Mouse (Mus musculus) spleen, adult 2 months (tissue): ENCODE results near the gene Slc35b4. TPM values are rescaled to one million over a fixed set of nuclear protein-coding genes. Genes with fewer than 3 reads are reported as not detected.

Experiments
- DNase-seq, 2 experiments: peaks; one replicate each; pipeline versions ENCODE4 v3.0.0 to v3.0.0-alpha.2; 2012 to 2021; ENCODE audit warnings: low spot score in 2 of 2, low read depth in 1 of 2
- H3K27ac ChIP-seq: fragments of 200-500 bp; 2 replicates; pipeline ENCODE4 v1.5.1; 2012; ENCODE audit warnings: low read length, inconsistent platforms; ENCODE audit not compliant: insufficient read depth
- H3K27me3 ChIP-seq: fragments of 200-500 bp; 2 replicates; pipeline ENCODE4 v1.6.1; 2012; ENCODE audit warnings: mild to moderate bottlenecking, moderate library complexity, low read length, inconsistent platforms; ENCODE audit not compliant: control insufficient read depth, insufficient read depth
- H3K36me3 ChIP-seq: fragments of 200-500 bp; 2 replicates; pipeline ENCODE4 v1.6.1; 2012; ENCODE audit warnings: mild to moderate bottlenecking, low read length, inconsistent platforms; ENCODE audit not compliant: control insufficient read depth, insufficient read depth
- H3K4me1 ChIP-seq: fragments of 200-500 bp; 2 replicates; pipeline ENCODE4 v1.6.1; 2011; ENCODE audit warnings: inconsistent platforms; ENCODE audit not compliant: control insufficient read depth, insufficient read depth, insufficient read length
- H3K4me3 ChIP-seq: fragments of 200-500 bp; 2 replicates; pipeline ENCODE4 v1.5.1; 2011; ENCODE audit warnings: mild to moderate bottlenecking, inconsistent platforms; ENCODE audit not compliant: insufficient read depth, insufficient read length; ENCODE audit errors: extremely low read depth
- CTCF ChIP-seq: fragments of 200-500 bp; IDR thresholded peaks from 2 replicates; pipeline ENCODE4 v1.5.1; 2011; ENCODE audit warnings: mild to moderate bottlenecking, inconsistent platforms; ENCODE audit not compliant: insufficient read depth, insufficient read length, insufficient replicate concordance; ENCODE audit errors: extremely low read depth
- POLR2A ChIP-seq: fragments of 200-500 bp; IDR thresholded peaks from 2 replicates; pipeline ENCODE4 v1.6.1; 2011; ENCODE audit warnings: low read depth, low read length, inconsistent platforms
- WGBS: fragments of 180-500 bp; shearing (Covaris S2); methylation state at CpG from one replicate; pipeline ENCODE4 v1.1.7; 2018; 5-methylcytosine and 5-hydroxymethylcytosine counted together
- polyA plus RNA-seq: library from polyadenylated mRNA; depleted of rRNA; stranded (reverse); fragments of >200 nt; gene quantifications from 2 replicates; pipeline ENCODE4 v1.2.3, GENCODE M21; 2012; rRNA removed

Slc35b4 gene
- polyA plus RNA-seq, 1 experiment: 11.5 TPM

GRCm38 (mm10) chr6:34132391-34132790 is 44.5 kb downstream of the Slc35b4 start:
- 94% methylated on average over 9 of the region's 9 CpGs for WGBS
- DNase-seq: no peak
- TF ChIP-seq CTCF: no peak
- TF ChIP-seq POLR2A: no peak

GRCm38 (mm10) chr6:34129261-34129660 is 47.6 kb downstream of the Slc35b4 start:
- H3K36me3 ChIP-seq: no peaks in the 10 kb centered on the region
- 31% methylated on average over 2 of the region's 2 CpGs for WGBS
- no peak overlapping the region for H3K27ac ChIP-seq
- no peak for DNase-seq
- TF ChIP-seq POLR2A (no peak), CTCF (no peak)
- H3K27me3 ChIP-seq: no peaks in the 10 kb centered on the region
- H3K4me3 ChIP-seq: no peak overlapping the region
- H3K4me1 ChIP-seq: no peaks in the 10 kb centered on the region

More at GRCm38 (mm10) chr6:34132391-34132790, 44.5 kb downstream of the Slc35b4 start:
- no peak overlapping the region for H3K4me3 ChIP-seq
- H3K36me3 ChIP-seq: no peaks in the 10 kb centered on the region
- no peaks in the 10 kb centered on the region for H3K4me1 ChIP-seq
- no peaks in the 10 kb centered on the region for H3K27me3 ChIP-seq
- no peak overlapping the region for H3K27ac ChIP-seq

- 63% methylated on average over 2 of the region's 2 CpGs for WGBS
- Histone ChIP-seq H3K4me3 (no peak overlapping the region), H3K4me1 (no peaks in the 10 kb centered on the region), H3K36me3 (no peaks in the 10 kb centered on the region), H3K27me3 (no peaks in the 10 kb centered on the region), H3K27ac (no peak overlapping the region)
- no peak for DNase-seq
- no peak for TF ChIP-seq POLR2A
- TF ChIP-seq CTCF: no peak
Observed at GRCm38 (mm10) chr6:34124401-34124800, 52.5 kb downstream of the Slc35b4 start.

- Histone ChIP-seq H3K4me1 (no peaks in the 10 kb centered on the region), H3K27ac (no peak overlapping the region), H3K27me3 (no peaks in the 10 kb centered on the region), H3K36me3 (no peaks in the 10 kb centered on the region), H3K4me3 (no peak overlapping the region)
- 94% methylated on average over 7 of the region's 7 CpGs for WGBS
- no peak for DNase-seq
- TF ChIP-seq CTCF (no peak), POLR2A (no peak)
Observed at GRCm38 (mm10) chr6:34116838-34117478, 60.0 kb downstream of the Slc35b4 start.

GRCm38 (mm10) chr6:34111406-34111805 is 65.5 kb downstream of the Slc35b4 start:
- DNase-seq: no peak
- Histone ChIP-seq H3K27me3 (no peaks in the 10 kb centered on the region), H3K27ac (no peak overlapping the region), H3K4me3 (no peak overlapping the region), H3K4me1 (no peaks in the 10 kb centered on the region), H3K36me3 (no peaks in the 10 kb centered on the region)
- TF ChIP-seq CTCF (no peak), POLR2A (no peak)
- 86% methylated on average over 6 of the region's 6 CpGs for WGBS

- H3K36me3 ChIP-seq: no peaks in the 10 kb centered on the region
- no peak overlapping the region for H3K27ac ChIP-seq
- no peaks in the 10 kb centered on the region for H3K4me1 ChIP-seq
- 91% methylated on average over 10 of the region's 10 CpGs for WGBS
- no peaks in the 10 kb centered on the region for H3K27me3 ChIP-seq
- no peak for DNase-seq
- TF ChIP-seq POLR2A (no peak), CTCF (no peak)
- H3K4me3 ChIP-seq: no peak overlapping the region
Observed at GRCm38 (mm10) chr6:34110571-34110970, 66.3 kb downstream of the Slc35b4 start.

Other genes with a start within 250 kb of the Slc35b4 start
- gene Lrguk, start 147.7 kb downstream of the Slc35b4 start, polyA plus RNA-seq: 0.01 TPM in 1 of 2 replicates, not detected in the other
- gene Akr1b3, start 140.4 kb upstream of the Slc35b4 start, polyA plus RNA-seq: 96.8 and 105 TPM in 2 replicates
- gene Akr1b8, start 177.0 kb upstream of the Slc35b4 start, polyA plus RNA-seq: 2.3 and 3.0 TPM in 2 replicates
- gene Akr1b10, start 207.1 kb upstream of the Slc35b4 start, polyA plus RNA-seq: 14.7 and 16.0 TPM in 2 replicates
- gene Akr1b7, start 235.2 kb upstream of the Slc35b4 start, polyA plus RNA-seq: 1.4 TPM in 2 replicates